Mouse (Mus musculus) layer of hippocampus, postnatal 36 days (tissue): Measurements from ENCODE around the gene Ranbp3. TPM values are rescaled to one million over a fixed set of nuclear protein-coding genes. Genes with fewer than 3 reads are reported as not detected.

Source experiments
- DNase-seq, 2 experiments: peaks; one replicate each; pipeline ENCODE4 v3.0.0; 2022
- total RNA-seq, 2 experiments: library from RNA; stranded (reverse); gene quantifications; 2 replicates each; pipeline ENCODE4 v1.2.3; 2021

Gene Ranbp3
- total RNA-seq, 2 experiments from 2014 or later: 86.7 to 88.3 TPM

DNA sequence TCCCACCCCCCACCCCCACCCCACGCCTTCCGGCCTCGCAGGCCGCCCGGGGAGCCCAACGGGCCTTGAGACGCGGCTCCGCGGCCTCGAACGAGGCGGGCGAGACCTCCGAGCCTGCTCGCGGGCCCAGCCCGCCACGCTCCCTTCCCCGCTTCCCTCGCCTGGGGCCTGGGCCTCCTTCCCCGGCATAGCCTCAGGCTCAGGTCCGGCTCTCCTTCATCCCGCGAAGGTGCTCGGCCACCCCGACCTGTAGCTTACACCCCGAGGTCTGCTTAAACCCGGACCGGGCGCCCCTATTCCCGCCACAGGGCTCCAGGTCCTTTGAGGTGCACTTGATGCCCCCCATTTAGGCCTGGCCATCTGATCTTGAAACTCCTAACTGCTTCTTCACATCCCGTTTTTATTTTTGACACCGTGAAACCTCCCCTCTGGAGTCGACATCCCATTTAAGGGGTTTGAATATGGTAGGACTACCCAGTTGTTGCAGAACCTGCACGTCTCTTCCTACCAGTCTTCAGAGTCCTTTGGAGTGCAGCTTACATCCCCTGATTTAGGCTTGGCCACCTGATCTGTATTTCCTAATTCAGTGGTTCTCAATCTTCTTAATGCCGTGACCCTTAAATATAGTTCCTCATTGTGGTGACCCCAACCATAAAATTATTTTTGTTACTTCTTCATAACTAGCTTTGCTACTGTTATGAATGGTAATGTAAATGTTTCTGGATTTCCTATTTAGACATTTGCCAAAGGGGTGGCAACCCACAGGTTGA is 738 bp downstream of the Ranbp3 start:
- DNase-seq: peak in 1 of 2 experiments; percentile 29

DNA sequence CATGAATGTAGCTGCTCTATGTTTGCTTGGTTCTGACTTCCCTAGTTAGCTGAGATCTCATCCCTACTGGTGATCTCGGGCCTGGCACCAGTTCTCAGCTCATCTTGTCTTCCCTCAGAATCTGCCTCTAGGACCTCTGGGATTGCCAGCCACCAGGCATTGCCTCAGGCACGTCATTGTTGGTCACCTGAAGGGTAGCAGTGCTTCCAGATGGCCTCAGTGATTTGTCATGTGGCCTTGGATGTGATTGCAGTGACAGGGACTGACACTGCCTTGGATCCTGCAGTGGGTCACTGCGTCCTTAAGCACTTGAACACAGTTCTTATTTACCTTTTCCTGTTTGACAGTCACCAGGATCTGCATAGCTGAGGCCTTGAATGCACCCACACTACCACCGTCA is 8.7 kb downstream of the Ranbp3 start:
- DNase-seq: no peak

DNA sequence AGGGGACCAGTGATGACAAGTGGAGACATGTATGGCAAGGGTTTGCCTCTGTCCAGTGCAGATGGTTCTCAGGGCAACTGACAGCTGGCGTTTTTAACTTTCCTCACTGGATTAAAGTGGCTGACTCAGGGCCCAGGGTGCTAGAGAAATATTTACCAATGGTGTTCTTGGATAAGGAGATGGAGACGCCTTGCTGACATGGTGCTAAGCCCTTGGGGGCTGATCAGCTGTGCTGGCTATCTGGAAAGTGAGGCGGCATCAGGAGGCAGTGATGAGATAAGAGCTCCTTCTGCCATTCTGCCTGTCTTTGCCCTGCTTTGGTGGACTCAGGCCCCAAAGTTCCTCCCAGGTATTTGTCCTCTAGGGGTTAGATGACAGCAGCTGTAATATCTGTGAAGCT is 9.8 kb downstream of the Ranbp3 start:
- no peak for DNase-seq

DNA sequence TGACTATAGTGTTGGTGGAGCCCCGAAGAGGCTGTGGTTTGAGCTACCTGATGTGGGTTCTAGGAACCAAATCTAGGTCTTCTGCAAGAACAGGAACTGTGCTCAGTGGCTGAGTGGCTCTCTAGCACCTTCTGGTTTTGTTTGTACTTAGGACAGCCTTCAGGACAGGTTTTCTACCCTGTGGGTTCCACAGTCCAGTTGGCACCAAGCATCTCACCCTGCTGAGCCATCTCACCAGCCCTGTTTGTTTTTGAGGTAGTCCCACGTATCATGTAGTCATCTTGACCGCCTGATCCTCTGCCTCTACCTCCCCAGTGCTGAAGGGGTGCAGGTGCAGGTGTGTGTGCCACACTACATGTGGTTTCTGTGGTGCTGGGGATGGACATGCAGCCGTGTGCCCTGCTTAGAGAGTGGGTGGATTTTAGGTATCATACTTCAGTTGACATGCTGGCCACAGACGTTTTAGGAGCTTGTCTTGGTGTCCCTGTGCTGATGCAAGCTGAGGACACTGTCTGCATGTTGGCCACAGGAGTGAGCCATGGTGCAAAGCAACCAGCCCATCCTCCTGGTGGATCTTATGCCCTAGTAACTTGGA is 10.5 kb downstream of the Ranbp3 start:
- no peak for DNase-seq

DNA sequence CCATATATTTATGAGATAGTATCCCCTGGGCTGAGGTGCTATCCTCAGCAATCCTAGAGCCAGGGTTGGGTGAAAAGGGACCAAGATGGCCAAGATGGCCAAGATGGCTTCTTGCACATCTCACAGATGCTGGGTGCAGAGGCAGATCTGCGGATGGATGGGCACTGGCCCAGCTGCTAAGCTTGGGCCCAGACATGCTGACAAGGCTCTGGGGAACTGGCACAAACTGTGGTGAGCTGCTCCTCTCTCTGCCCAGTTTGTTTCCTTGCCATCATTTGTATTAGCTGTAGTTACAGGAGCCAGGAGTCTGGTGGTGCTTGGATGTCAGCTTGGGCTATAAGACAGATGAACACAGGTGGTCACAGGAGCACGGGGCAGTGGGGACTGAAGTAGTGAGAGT is 11.6 kb downstream of the Ranbp3 start:
- no peak for DNase-seq

DNA sequence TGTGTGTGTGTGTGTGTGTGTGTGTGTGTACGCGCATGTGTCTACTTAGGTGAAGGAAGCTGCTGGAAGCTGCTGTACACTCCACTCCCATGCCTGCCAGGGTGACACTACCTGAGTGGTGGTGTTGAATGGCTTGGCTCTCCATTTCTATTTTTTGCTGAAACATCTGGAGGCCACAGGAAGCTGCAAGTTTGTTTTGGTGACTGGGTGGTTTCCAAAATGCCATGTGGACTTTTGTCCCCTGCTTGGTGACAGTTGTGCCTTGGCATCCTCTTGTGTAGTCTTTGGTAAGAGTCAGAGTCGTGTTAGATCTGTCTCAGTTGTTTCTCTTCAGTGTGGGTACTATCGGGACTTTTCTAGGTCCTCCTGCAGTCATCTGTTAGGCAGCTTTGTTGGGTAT is 13.7 kb downstream of the Ranbp3 start:
- no peak for DNase-seq

DNA sequence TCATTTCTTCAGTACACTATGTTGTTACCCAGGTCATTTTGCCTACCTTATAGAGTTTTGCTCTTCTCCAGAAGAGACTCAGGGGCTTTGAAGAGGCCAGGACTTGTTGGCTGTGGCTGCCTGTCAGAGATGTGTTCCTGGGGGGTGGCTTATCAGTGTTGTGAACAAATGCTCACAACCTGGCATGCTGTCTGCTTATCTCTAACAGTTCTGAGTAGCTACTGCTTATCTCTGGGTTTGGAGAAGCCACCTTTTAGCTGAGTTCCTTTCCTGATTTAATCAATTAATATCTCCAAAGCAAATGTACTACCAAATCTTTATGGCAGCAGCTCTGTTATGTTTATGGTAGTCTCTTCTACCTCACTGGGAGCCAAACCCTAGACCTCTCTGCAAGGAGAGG is 15.0 kb downstream of the Ranbp3 start:
- DNase-seq: no peak

DNA sequence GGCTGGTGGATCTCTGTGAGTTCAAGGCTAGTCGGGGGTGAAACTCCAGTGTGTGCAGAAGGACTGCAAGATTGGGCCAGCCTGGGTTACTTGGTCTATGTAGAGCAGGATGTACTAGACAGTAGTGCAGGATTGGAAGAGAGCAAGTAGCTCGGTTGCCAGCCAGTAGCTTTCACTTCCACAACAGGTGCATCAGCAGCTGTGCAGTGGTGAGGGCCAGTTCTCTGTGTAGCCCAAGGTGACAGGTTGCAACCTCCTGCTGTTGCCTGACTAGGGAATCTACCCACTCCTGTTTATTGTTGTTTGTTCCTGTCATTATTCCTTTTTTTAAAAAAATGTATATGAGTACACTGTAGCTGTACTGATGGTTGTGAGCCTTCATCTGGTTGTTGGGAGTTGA is 15.6 kb downstream of the Ranbp3 start:
- no peak for DNase-seq

DNA sequence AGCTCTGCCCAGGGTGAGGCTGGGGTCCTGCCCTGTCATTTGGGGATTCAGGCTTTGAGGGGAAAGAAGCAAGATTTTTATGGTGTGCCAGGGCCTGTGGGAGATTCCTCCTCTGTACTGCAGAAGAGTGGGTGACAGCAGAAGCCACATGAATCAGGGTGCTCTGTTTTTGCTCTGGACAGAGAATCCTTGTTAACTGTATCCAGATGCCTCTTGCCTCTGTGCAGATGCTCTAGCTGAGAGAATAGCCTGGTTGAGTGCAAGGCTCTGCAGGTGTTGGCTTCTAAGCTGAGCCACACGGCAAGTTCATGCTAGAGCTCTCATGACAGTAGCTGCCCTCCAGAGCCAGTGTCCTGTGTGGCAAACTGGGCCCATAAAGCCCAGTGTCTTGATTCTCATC is 20.3 kb downstream of the Ranbp3 start:
- DNase-seq: no peak

DNA sequence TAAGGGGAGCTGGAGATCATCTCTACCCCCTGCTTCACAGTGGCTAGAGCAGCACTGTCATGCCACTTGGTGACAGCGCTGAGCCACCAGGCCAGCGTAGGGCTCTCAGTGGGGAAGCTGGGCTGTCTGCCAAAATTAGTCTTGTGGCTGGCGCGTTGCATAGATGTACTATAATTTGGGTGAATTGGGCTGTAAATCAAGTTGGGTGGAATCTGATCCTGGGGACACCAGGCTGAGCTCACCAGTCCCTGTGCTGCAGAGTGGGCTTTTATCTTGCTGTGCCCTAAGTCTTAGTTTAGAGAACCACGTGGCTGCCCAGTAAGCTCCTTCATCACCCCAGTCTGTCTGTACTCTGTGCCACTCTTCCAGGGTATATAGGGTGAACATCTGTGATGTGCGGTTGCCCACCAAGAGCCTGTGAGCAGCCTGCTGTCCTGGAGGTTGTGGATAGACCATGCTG is 20.8 kb downstream of the Ranbp3 start:
- DNase-seq: peak; percentile 66 to 67

DNA sequence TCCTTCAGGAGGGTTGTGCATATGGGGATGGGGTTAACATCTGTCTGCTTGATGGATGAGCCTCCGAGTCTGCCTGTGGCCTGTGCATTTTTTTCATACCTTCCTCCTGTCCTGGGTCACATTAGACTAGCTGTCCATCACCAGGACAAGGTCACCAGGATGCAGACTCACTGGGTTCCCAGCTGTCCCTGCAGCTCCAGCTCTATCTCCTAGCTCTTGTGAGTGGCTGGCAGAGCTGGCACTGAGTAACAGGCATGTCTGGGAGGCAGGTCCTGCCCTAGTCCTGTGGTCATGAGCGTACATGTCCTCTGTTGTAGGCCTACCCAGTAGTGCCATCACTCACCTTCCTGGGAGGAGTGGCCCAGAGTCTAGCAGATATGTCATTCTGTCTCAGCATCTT is 27.4 kb downstream of the Ranbp3 start:
- no peak for DNase-seq

DNA sequence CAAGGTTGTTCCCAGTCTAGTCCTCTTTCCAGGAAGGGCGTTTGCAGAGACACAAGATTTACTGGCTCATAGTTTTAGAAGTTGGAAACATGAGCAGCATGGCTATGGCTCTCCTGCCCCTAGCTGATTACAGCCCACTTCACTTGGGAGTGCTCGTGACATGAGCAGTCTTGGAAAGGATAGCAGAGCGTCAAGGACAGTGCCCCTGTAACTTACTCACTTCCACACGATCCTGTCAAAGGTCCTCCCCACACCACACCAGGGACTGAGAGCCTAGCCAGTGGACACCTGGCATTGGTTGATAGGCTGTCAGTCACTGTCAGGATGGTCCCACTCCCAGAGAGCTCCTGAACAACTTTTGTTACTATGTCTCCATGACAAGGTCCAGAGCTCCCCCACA is 29.9 kb downstream of the Ranbp3 start:
- no peak for DNase-seq

DNA sequence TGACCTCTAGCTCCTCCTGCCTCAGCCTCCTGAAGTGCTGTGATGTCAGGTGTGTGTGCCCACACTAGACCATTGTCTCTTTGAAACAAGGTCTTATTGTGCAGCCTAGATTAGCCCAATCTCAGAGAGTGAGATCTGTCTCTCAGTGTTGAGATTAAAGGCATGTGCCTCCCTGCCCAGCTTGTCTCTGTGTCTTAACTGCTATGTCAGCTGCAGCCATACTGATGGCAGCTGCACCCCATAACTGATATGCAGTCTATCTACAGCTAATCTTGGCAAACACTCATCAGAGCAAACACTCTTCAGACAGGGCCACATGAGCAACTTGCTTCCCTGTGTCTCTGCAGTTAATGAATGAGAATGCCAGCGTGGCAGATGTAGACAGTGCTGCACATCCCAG is 33.4 kb downstream of the Ranbp3 start:
- DNase-seq: no peak

DNA sequence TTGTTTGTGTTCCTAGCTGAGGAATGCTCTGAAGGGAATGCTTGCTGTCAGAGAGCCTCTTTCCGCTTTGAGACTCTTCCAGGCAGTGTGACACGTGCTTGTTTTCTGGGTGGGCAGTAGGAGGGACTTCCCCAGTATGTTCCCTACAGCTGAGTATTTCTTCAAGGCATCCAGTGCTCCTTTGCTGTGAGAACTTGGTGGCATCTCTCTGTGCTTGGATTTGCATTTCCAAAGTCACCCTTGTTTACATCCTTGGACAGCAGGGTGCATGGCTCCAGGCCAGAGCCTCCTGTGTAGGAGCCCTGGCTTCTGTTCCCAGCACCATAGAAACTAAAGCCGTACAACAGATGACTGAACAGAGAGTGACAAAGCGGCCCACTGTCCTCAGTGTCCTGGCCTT is 35.6 kb downstream of the Ranbp3 start:
- DNase-seq: no peak

DNA sequence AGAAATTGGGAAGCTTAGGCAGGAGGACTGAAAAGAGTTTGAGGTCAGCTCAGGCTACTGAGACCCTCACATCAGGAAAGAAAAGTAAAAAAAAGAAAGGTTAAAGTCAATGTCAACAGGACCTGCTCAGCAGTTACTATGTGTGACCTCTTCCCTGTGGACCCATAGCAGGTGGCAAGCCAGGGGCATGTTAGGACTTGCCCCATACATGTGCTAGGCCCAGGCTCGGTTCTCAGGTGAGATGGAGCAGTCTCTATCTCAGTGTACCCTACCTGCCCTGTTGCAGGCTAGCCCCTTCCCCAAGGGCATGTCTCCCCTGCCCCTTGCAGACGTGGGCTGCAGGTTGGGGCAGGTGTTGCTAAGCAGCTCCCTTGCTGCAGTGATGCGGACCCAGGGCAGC is 36.6 kb downstream of the Ranbp3 start:
- no peak for DNase-seq

DNA sequence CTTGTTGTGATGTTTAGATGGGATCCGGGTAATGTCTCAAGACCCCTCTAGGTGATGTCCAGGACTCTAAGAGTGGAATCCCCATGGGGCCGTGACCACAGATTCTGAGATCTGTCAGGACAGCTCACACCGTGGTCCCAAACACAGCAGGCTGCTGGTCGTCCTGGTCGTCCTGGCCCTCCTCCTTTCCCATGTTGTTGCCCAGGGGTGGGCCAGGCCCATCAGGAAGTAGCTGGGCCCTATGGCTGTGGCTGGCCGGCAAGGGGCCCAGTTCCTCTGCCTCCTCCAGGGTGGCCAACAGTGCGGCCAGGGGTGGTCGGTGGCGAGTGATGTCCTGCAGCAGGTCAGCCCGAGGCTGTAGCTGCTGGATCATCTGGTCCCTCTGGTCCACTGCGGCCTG is 42.3 kb downstream of the Ranbp3 start:
- DNase-seq: no peak

DNA sequence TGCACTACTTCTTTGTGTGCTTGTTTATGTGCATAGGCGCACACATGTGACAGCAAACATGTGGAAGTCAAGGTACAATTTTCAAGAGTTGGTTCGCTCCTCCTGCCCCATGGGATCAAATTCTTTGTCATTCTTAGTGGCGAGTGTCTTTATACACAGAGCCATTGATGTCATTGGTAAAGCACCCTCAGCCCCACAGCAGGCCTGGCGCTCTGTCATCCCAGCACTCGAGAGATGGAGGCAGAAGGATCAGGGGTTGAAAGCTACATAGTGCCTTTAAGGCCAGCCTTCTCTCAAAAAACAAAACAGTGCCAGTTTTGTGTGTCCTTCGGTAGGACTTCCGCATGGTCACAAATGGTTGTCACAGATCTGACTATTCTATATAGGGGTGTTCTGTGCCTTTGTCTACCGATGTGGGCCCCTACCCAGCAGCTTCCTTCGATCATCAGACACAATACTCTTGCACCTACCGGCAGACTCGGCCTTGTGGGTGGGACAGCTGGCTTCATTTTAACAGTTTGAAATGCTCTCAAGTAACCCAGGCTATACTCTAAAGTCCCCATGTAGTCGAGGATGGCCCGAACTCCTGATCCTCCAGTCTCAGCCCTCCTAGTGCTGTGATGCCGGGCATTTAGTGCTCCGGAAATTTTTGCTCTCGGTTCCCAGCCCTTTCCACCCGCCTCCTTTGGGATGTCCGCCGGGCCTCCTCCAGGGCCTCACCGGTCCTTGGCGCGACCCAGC is 43.0 kb downstream of the Ranbp3 start:
- DNase-seq: no peak

DNA sequence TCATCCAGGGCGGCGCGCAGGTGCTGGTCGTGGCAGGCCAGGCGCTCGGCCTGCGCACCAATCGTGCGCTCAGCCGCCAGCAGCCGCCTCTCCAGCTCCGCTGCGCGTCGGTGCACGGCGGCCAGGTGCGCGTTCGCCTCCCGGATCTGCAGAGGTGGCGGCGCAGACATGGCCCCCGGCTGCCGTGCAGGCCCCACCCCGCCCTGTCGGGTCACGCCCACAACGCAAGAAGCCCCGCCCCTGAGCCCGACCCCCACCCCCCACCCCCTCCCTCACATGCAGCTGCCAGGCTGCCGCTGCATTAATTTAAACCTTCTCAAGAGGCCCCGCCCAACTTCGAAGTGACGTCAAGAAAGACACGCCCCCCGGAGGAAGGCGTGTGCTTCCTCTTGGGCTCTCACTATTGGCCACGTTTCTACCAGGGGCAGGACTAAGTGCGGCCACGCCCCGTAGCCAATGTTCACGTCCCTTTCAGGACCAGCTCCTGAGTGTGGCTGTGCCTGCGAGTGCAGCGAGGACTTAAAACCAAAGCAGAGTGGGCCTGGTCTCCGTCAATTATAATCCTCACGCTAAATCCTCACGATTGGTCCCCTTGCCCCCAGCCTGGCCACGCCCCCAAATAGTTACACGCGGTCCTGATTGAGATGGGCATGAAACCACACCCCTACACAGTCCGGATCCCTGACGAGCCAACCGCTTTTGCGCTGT is 43.7 kb downstream of the Ranbp3 start:
- DNase-seq: peak; percentile 95 to 97

DNA sequence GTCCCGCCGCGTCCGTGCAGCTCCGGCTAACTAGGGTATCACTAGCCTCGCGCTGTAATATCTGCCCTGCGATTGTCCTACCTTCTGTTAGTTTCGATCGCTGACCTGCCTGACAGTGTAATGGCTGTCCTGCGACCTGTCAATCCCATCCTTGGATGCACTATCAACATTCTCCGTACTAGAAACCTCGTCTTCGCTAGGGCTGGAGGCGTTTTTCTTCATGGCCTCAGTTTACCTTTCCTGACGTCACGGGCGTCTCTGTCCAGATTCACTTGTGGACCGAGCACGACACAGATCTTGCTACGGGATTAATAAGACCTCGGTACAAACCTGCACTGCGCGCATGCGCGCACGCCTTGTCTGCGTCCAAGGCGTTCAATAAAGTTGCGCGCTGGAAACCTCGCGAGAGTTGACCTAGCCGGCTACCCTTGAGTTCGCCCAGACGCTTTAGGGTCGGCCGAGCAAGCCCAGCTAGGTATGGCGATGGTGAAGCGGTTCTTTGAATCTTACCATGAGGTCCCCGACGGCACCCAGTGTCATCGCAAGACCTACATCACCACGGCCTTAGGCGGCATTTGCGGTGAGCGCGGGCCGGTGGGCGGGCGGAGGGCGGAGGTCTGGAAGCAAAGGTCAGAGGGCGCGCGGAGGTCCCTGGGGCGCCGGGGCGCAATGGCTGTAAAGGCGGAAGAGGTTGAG is 44.4 kb downstream of the Ranbp3 start, which contains the start of the genes Ndufa11 and Vmac:
Ndufa11 (plus strand) TSS at position 405 of the 696 bp plus-strand sequence.
Vmac (minus strand) TSS at position 660 of the 696 bp plus-strand sequence.
- DNase-seq: peak; percentile 84 to 87

DNA sequence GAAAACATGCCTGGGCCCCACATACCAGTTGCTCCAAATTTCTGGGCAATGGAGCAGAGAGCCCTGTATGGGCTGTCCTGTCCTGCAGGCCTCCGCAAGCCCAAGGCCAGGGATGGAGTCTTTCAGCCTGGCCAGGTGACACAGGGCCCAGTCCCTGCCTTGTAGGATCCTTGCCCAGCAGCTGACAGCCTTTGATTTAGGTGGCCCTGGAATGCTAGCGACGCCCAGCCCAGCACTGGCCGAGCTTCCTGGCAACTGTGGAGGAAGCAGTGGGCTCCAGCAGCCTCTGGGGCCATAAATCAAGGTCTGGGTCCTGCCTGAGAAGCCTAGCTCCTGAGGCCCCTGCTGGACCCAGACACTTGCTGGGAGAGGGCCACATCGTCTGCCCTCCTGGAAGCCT is 49.3 kb downstream of the Ranbp3 start:
- DNase-seq: no peak

DNA sequence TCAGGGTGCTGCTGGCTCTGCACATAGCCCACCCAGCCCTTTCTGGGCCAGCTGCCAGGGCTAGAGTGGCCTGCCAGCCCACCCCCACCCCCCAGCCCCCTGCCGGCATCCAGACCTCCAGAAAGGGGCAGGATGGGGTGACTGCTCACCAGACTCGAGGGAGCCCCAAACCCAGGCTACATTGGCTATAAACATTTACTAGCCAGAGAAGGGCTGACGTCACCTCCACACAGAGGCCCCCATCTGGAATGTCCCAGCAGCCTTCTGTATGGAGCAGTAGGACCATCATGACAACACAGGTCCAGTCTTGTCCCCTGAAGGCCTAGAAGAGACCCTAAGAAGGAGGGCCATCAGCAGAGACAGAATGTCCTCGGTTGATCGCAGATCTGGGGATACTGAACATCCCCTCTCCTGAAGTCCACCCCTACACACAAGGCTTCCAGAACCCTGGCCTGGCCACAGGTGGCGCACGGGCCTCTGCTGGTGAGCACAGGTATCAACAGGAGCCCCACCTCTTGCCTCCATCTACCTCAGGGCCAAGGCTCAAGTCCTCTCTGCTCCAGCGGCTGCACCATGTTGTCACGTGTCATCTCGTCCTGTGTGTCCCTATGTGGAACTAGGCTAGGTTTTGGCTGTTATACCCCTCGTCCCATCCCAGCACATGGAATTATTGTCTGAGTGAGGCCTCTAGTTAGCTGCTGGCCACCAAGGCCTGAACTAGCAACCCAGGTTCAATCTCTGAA is 50.5 kb downstream of the Ranbp3 start:
- no peak for DNase-seq
